Mouse (Mus musculus) liver, postnatal 0 days (tissue): ENCODE data around the gene Gadd45b. TPM values are rescaled to one million over a fixed set of nuclear protein-coding genes. Genes with fewer than 3 reads are reported as not detected.

Experiments used
- ATAC-seq: fragments of 200-750 bp; cut with Nextera tagmentation; 2 replicates; pipeline ENCODE4 v1.8.0; 2017; ENCODE audit warnings: mild to moderate bottlenecking, moderate library complexity
- DNase-seq: peaks from one replicate; pipeline ENCODE4 v3.0.0-alpha.2; 2016
- H3K27ac ChIP-seq: fragments of 300-500 bp; sonication (generic); 2 replicates; pipeline ENCODE4 v1.5.1; 2014; ENCODE audit warnings: antibody characterized with exemption, moderate library complexity, mild to moderate bottlenecking, low read depth
- H3K27me3 ChIP-seq: fragments of 300-500 bp; sonication (generic); 2 replicates; pipeline ENCODE4 v1.6.1; 2014; ENCODE audit warnings: low read length, control low read depth, mixed read lengths; ENCODE audit not compliant: insufficient read depth
- H3K36me3 ChIP-seq: fragments of 300-500 bp; sonication (generic); replicated peaks from 2 replicates; pipeline ENCODE4 v1.6.1; 2014; ENCODE audit warnings: mild to moderate bottlenecking, control low read depth, low read length, moderate library complexity, mixed read lengths; ENCODE audit not compliant: insufficient read depth
- H3K4me1 ChIP-seq: fragments of 300-500 bp; sonication (generic); 2 replicates; pipeline ENCODE4 v1.6.1; 2014; ENCODE audit warnings: antibody characterized with exemption, mild to moderate bottlenecking, control low read depth; ENCODE audit not compliant: insufficient read depth
- H3K4me2 ChIP-seq: fragments of 300-500 bp; sonication (generic); 2 replicates; pipeline ENCODE4 v1.6.1; 2014; ENCODE audit warnings: low read depth, mild to moderate bottlenecking, low read length, moderate library complexity, mixed read lengths
- H3K4me3 ChIP-seq: fragments of 300-500 bp; sonication (generic); 2 replicates; pipeline ENCODE4 v1.5.1; 2014; ENCODE audit warnings: low read depth, low read length
- H3K9ac ChIP-seq: fragments of 300-500 bp; sonication (generic); replicated peaks from 2 replicates; pipeline ENCODE4 v1.6.1; 2014; ENCODE audit warnings: mild to moderate bottlenecking, moderate library complexity
- H3K9me3 ChIP-seq: fragments of 300-500 bp; sonication (generic); 2 replicates; pipeline ENCODE4 v1.6.1; 2016; ENCODE audit warnings: mild to moderate bottlenecking, control low read depth, low read length, mixed read lengths
- CTCF ChIP-seq: sonication (generic); IDR thresholded peaks from 2 replicates; pipeline ENCODE4 v1.5.1; 2016; ENCODE audit warnings: antibody characterized with exemption, low read depth
- EP300 ChIP-seq: IDR thresholded peaks from 2 replicates; pipeline ENCODE4 v1.6.1; 2016; ENCODE audit warnings: antibody characterized with exemption, low read depth, mild to moderate bottlenecking
- WGBS: fragments of 180-500 bp; shearing (Covaris S2); extraction: QIAGEN DNeasy Blood & Tissue Kit; methylation state at CpG from one replicate; pipeline ENCODE4 v1.1.7; 2014; ENCODE audit not compliant: insufficient replicate concordance; 5-methylcytosine and 5-hydroxymethylcytosine counted together
- polyA plus RNA-seq: library from polyadenylated mRNA; unstranded; fragments of >200 nt; fragmentation: Nextera tagmentation; extraction: Ambion mirVana; gene quantifications from 2 replicates; pipeline ENCODE4 v1.2.1, GENCODE M21; 2015

Gene Gadd45b
- polyA plus RNA-seq, 1 experiment from 2014 or later = 18.7 TPM

- H3K4me2 ChIP-seq = no peak overlapping the region
- no peaks in the 10 kb centered on the region for H3K9me3 ChIP-seq
- no peaks in the 10 kb centered on the region for H3K27me3 ChIP-seq
- peaks cover 8% of the 10 kb centered on the region; the same call in 1 of the 2 replicates for H3K4me1 ChIP-seq
- no peaks in the 10 kb centered on the region for H3K36me3 ChIP-seq
- ATAC-seq (no peak), DNase-seq (no peak)
- H3K4me3 ChIP-seq = no peak overlapping the region
- WGBS = 68% methylated on average over 10 of the region's 10 CpGs
- H3K27ac ChIP-seq = no peak overlapping the region
- no peak overlapping the region for H3K9ac ChIP-seq
- no peak for TF ChIP-seq EP300
- TF ChIP-seq CTCF = no peak
Observed at GRCm38 (mm10) chr10:80951761-80952390, 22.0 kb downstream of the Gadd45b start.

GRCm38 (mm10) chr10:80952449-80952848 lies 22.6 kb downstream of the Gadd45b start:
- Histone ChIP-seq H3K9me3 (no peaks in the 10 kb centered on the region), H3K36me3 (no peaks in the 10 kb centered on the region), H3K4me1 (peaks cover 4% of the 10 kb centered on the region; the same call in 1 of the 2 replicates), H3K27me3 (no peaks in the 10 kb centered on the region), H3K4me2 (no peak overlapping the region), H3K9ac (no peak overlapping the region), H3K27ac (no peak overlapping the region), H3K4me3 (no peak overlapping the region)
- WGBS = 51% methylated on average over 15 of the region's 15 CpGs
- TF ChIP-seq EP300 = no peak
- TF ChIP-seq CTCF = no peak
- ATAC-seq (no peak), DNase-seq (no peak)

GRCm38 (mm10) chr10:80954415-80954814 lies 24.5 kb downstream of the Gadd45b start:
- no peak for ATAC-seq
- TF ChIP-seq EP300 (no peak), CTCF (no peak)

GRCm38 (mm10) chr10:80954843-80955242 lies 25.0 kb downstream of the Gadd45b start:
- Histone ChIP-seq H3K27ac (no peak overlapping the region), H3K27me3 (no peaks in the 10 kb centered on the region), H3K4me3 (no peak overlapping the region), H3K4me2 (no peak overlapping the region), H3K4me1 (peaks cover 6% of the 10 kb centered on the region), H3K9me3 (no peaks in the 10 kb centered on the region), H3K9ac (no peak overlapping the region), H3K36me3 (no peaks in the 10 kb centered on the region)
- WGBS = 49% methylated on average over 6 of the region's 6 CpGs
- no peak for TF ChIP-seq EP300
- TF ChIP-seq CTCF = no peak
- ATAC-seq (no peak), DNase-seq (no peak)

More at GRCm38 (mm10) chr10:80954415-80954814, 24.5 kb downstream of the Gadd45b start:
- no peaks in the 10 kb centered on the region for H3K36me3 ChIP-seq
- H3K9me3 ChIP-seq = no peaks in the 10 kb centered on the region
- H3K4me2 ChIP-seq = no peak overlapping the region
- DNase-seq = no peak
- H3K27ac ChIP-seq = no peak overlapping the region
- H3K4me1 ChIP-seq = peaks cover 4% of the 10 kb centered on the region
- no peaks in the 10 kb centered on the region for H3K27me3 ChIP-seq
- H3K4me3 ChIP-seq = no peak overlapping the region
- no peak overlapping the region for H3K9ac ChIP-seq
- WGBS = 89% methylated on average over 13 of the region's 13 CpGs

- ATAC-seq (no peak), DNase-seq (peak; percentile 60)
- H3K36me3 ChIP-seq = no peaks in the 10 kb centered on the region
- H3K27me3 ChIP-seq = no peaks in the 10 kb centered on the region
- no peak overlapping the region for H3K27ac ChIP-seq
- H3K9me3 ChIP-seq = no peaks in the 10 kb centered on the region
- peak; percentile 88 for TF ChIP-seq CTCF
- TF ChIP-seq EP300 = no peak
- no peak overlapping the region for H3K4me3 ChIP-seq
- H3K4me2 ChIP-seq = no peak overlapping the region
- H3K4me1 ChIP-seq = peaks cover 12% of the 10 kb centered on the region
- no peak overlapping the region for H3K9ac ChIP-seq
- WGBS = 20% methylated on average over 9 of the region's 9 CpGs
Observed at GRCm38 (mm10) chr10:80955536-80955935, 25.7 kb downstream of the Gadd45b start.

- H3K4me1 ChIP-seq = peaks cover 18% of the 10 kb centered on the region
- no peaks in the 10 kb centered on the region for H3K36me3 ChIP-seq
- DNase-seq (no peak), ATAC-seq (no peak)
- H3K27me3 ChIP-seq = no peaks in the 10 kb centered on the region
- no peak overlapping the region for H3K4me3 ChIP-seq
- no peak overlapping the region for H3K4me2 ChIP-seq
- no peak overlapping the region for H3K27ac ChIP-seq
- H3K9ac ChIP-seq = no peak overlapping the region
- WGBS = 84% methylated on average over 8 of the region's 8 CpGs
- TF ChIP-seq CTCF (no peak), EP300 (no peak)
- no peaks in the 10 kb centered on the region for H3K9me3 ChIP-seq
Observed at GRCm38 (mm10) chr10:80956385-80956784, 26.5 kb downstream of the Gadd45b start.

- Histone ChIP-seq H3K27me3 (no peaks in the 10 kb centered on the region), H3K27ac (no peak overlapping the region), H3K4me2 (no peak overlapping the region), H3K36me3 (no peaks in the 10 kb centered on the region), H3K9ac (no peak overlapping the region), H3K9me3 (no peaks in the 10 kb centered on the region), H3K4me3 (no peak overlapping the region), H3K4me1 (peaks cover 18% of the 10 kb centered on the region)
- ATAC-seq = no peak
- TF ChIP-seq CTCF (no peak), EP300 (no peak)
- WGBS = 69% methylated on average over 6 of the region's 6 CpGs
- no peak for DNase-seq
Observed at GRCm38 (mm10) chr10:80956901-80957300, 27.0 kb downstream of the Gadd45b start.
